Mouse (Mus musculus): ENCODE data around the gene B3galt4. TPM values are rescaled to one million over a fixed set of nuclear protein-coding genes. Genes with fewer than 3 reads are reported as not detected.

Gene B3galt4
- polyA plus RNA-seq, 1 experiment from 2014 or later: 15.1 TPM

DNA sequence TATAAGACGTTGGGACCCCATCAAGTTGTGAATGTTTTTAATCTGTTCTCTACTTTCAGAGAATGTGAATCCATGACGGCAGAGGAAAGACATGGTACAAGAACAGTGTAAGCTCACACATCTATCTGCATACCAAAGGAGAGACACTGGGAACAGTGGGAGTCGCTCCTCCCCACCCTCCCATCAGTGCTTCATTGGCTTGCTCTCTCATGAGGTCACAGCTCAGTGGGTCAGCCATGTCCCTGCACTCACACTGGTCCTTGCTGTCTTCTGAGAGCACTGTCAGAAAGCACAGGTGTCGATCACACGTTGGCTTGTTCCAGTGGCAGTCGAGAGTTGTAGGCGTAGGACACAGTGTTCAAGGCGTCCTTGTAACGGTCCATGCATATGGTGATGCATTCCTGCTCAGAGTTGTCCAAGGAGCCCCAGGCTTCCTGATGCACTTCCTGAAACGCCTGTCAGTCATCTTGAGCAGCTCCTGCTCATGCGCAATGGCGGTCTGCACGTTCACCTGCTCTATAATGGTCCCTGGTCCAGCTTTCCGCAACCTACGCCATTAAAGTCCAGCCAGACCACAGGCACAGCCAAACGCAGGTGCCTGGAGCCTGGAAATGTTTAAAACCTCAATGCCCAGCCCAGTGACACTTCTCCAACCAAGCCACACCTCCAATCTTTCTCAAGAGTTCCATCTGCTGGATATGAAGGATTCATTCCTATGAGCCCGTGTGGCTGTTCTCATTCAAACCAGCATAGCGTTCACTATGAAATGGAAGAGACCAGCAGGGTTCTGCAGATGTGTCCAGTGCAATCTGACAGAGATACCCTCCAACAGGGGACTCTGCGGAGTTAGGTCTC, 29.1 kb upstream of the B3galt4 start:
- H3K36me3 ChIP-seq (replicated peaks): no peaks in the 10 kb centered on the region
- H3K27ac ChIP-seq: peak overlapping the region; percentile 91
- peak overlapping the region; percentile 8; the same call in 1 of the 2 replicates for H3K4me3 ChIP-seq
- 77% methylated on average over 19 of the region's 19 CpGs for WGBS
- H3K9ac ChIP-seq: no peak overlapping the region
- H3K4me2 ChIP-seq: peak overlapping the region; percentile 60
- ATAC-seq (replicated peaks): peak; percentile 37
- H3K27me3 ChIP-seq (replicated peaks): peaks cover 47% of the 10 kb centered on the region
- H3K9me3 ChIP-seq: no peaks in the 10 kb centered on the region
- H3K4me1 ChIP-seq: peaks cover 25% of the 10 kb centered on the region

DNA sequence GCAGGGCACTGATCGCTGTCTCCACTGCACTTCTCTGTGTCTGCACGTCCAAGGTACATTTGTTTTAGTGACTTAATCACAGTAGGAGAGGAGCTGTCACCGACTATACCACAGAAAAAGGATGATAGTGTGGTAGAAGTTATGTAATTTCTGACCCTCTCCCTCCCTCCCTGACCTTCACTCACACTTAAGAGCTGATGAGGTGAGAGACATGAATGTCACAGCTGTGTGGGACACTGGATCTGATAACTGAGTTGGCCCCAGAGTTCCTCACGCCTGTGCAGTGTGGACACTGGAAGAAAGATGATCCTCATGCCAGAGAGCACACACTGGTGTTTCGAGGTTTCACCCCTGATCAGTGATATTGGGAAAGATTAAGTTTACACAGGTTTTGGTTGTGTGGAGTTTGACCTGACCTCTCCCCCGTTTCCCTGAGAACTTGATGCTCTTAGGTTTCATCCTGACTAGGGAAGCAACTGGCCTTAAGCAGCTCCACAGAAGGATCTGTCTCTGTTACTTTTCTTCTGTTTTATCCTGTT, 28.3 kb upstream of the B3galt4 start:
- Histone ChIP-seq H3K9me3 (no peaks in the 10 kb centered on the region), H3K9ac (no peak overlapping the region), H3K36me3 (replicated peaks) (no peaks in the 10 kb centered on the region), H3K27ac (no peak overlapping the region), H3K4me3 (no peak overlapping the region), H3K4me2 (no peak overlapping the region), H3K4me1 (peaks cover 25% of the 10 kb centered on the region), H3K27me3 (replicated peaks) (peaks cover 47% of the 10 kb centered on the region)
- WGBS: 76% methylated on average over 6 of the region's 6 CpGs
- ATAC-seq (replicated peaks): no peak

DNA sequence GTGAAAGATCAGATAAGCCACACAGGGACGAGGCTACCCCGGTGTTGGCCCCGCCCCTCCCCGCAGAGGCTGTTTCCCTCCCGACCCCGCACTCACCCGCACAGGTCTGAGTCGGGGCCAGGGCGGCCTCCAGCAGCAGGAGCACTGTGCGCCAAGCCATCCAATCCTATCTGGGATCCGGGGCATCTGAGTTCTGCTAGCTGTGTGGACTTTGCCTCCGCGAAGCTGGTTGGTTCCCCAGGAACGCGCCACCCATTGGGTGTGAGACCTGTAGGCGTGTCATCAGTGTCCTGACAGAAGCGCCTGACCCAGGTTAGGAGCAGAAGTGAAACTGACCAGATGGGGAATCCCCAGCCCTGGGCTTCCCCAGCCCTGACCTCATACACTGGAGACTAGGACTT, 27.3 kb upstream of the B3galt4 start:
- peak overlapping the region; percentile 35 for H3K4me3 ChIP-seq
- peak overlapping the region; percentile 56 for H3K4me2 ChIP-seq
- under 1% methylated on average over 17 of the region's 17 CpGs for WGBS
- peaks cover 25% of the 10 kb centered on the region for H3K4me1 ChIP-seq
- no peaks in the 10 kb centered on the region for H3K36me3 ChIP-seq (replicated peaks)
- ATAC-seq (replicated peaks): no peak
- peaks cover 47% of the 10 kb centered on the region for H3K27me3 ChIP-seq (replicated peaks)
- H3K27ac ChIP-seq: no peak overlapping the region
- no peaks in the 10 kb centered on the region for H3K9me3 ChIP-seq
- H3K9ac ChIP-seq: peak overlapping the region; percentile 31; the same call in 1 of the 2 replicates

DNA sequence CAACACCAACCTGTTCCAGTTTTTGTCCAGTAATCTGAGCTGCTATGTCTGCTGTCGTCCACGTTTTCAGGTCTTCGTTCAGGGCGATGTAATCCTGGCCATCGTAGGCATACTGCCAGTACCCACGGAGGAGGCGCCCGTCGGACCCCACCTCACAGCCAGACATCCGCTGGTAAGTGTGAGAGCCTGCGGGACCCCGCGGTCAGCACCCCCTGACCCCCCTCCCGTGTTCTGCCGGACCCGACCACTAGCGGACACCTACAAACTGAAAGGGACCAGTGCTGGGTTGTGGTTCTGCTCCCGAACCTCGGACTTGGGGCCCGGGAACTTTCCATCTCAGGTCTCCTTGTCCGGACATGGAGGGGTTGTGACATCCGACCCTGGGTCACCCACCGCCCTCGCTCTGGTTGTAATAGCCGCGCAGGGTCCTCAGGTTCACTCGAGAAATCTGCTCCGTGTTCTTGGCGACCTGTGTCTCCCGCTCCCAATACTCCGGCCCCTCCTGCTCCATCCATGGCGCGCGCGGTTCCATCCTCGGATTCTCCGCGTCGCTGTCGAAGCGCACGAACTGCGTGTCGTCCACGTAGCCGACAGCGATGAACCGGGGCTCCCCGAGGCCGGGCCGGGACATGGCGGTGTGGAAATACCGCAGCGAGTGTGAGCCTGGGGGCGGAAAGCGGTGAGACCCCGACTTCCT, 26.7 kb upstream of the B3galt4 start:
- no peak for ATAC-seq (replicated peaks)
- 2% methylated on average over 57 of the region's 57 CpGs for WGBS

DNA sequence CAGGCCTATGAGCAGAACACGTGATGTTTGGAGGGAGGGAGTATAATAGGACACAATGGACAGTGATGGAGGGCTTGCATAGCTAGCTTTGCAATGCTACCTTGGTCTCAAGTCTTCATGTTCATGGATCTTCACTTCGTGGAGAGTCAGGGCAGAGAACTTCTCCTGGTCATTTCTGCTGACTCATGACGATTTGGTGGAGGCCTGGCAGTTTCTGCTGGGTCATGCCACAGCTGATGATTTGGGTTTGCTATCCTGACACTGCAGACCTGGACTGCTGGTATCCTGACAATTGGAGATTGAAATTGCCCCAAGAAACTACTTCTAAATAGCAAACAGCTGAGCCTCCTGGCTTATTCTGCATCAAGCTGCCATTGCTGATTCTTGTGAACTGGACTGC, 22.3 kb upstream of the B3galt4 start:
- Histone ChIP-seq H3K4me1 (peaks cover 8% of the 10 kb centered on the region; the same call in 1 of the 2 replicates), H3K4me2 (no peak overlapping the region), H3K9ac (no peak overlapping the region), H3K27me3 (replicated peaks) (peaks cover 28% of the 10 kb centered on the region), H3K36me3 (replicated peaks) (no peaks in the 10 kb centered on the region), H3K4me3 (no peak overlapping the region), H3K27ac (no peak overlapping the region), H3K9me3 (no peaks in the 10 kb centered on the region)
- no peak for ATAC-seq (replicated peaks)
- WGBS: 62% methylated on average over 3 of the region's 3 CpGs

More for the DNA sequence above, 26.7 kb upstream of the B3galt4 start:
- no peaks in the 10 kb centered on the region for H3K36me3 ChIP-seq (replicated peaks)
- H3K27ac ChIP-seq: no peak overlapping the region
- peaks cover 25% of the 10 kb centered on the region for H3K4me1 ChIP-seq
- peak overlapping the region; percentile 35 for H3K4me3 ChIP-seq
- H3K27me3 ChIP-seq (replicated peaks): peaks cover 47% of the 10 kb centered on the region
- peak overlapping the region; percentile 56 for H3K4me2 ChIP-seq
- peak overlapping the region; percentile 31 for H3K9ac ChIP-seq
- H3K9me3 ChIP-seq: no peaks in the 10 kb centered on the region

DNA sequence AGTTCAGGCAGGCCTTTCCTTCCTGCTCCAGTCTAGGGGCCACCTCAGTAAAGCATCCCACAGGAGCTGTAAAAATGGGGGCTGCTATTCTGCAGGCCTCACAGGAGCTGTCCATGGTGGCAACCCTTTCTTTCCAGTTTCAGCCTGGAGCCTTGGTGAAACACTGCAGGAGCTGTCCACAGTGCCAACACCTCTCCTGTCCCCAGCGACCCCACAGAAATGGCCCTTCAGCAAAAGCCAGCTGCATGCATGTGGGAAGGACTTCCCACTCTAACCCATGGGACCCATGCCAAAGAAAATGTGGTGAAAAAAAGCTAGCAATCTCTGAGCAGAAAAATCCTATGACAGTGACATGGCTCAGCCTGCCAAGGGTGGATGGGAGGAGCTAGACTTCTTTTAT, 21.4 kb upstream of the B3galt4 start:
- 23% methylated on average over 1 of the region's 1 CpGs for WGBS
- ATAC-seq (replicated peaks): no peak
- Histone ChIP-seq H3K9ac (no peak overlapping the region), H3K36me3 (replicated peaks) (no peaks in the 10 kb centered on the region), H3K27me3 (replicated peaks) (peaks cover 19% of the 10 kb centered on the region), H3K4me2 (no peak overlapping the region), H3K4me3 (no peak overlapping the region), H3K9me3 (no peaks in the 10 kb centered on the region), H3K4me1 (no peaks in the 10 kb centered on the region), H3K27ac (no peak overlapping the region)

DNA sequence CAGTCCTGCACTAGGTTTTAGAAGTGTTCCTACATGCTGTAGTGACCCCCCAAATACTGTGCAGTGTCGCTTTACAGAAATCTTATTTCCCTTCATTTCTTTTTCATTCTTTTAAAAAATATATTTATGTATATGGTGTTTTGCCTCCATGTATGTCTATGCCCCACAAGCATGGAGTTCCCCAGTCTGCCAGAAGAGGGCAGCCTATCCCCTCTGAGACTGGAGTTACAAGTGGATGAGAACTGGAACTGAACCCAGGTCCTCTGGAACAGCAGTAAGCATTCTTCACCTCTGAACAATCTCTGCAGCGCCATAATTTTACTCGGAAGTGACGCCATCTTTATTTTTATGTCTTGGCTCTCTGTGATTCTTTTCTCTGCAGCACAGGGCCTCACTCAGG, 18.1 kb upstream of the B3galt4 start:
- no peak overlapping the region for H3K4me2 ChIP-seq
- WGBS: 73% methylated on average over 4 of the region's 4 CpGs

DNA sequence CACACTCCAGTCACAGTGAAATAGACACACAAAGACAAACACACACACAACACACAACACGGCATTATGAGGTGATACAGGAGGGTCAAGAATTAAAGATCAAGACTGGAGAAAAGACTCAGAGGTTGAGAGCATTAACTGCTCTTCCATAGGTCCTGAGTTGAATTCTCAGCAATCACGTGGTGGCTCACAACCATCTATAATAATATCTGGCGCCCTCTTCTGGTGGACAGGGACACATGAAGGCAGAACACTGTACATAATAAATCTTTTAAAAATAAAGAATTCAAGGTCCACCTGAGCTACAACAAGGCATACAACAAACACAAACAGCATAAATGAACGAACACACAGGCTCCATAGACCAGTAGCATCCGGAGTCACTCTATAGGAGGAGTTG, 17.6 kb upstream of the B3galt4 start:
- WGBS: 30% methylated on average over 5 of the region's 5 CpGs

More for the DNA sequence above, 18.1 kb upstream of the B3galt4 start:
- Histone ChIP-seq H3K27me3 (replicated peaks) (no peaks in the 10 kb centered on the region), H3K36me3 (replicated peaks) (0 out of 2 replicates have a peak, but pooled peaks cover 9% of the 10 kb centered on the region), H3K4me3 (no peak overlapping the region), H3K9ac (no peak overlapping the region), H3K4me1 (no peaks in the 10 kb centered on the region), H3K9me3 (no peaks in the 10 kb centered on the region), H3K27ac (no peak overlapping the region)
- no peak for ATAC-seq (replicated peaks)

DNA sequence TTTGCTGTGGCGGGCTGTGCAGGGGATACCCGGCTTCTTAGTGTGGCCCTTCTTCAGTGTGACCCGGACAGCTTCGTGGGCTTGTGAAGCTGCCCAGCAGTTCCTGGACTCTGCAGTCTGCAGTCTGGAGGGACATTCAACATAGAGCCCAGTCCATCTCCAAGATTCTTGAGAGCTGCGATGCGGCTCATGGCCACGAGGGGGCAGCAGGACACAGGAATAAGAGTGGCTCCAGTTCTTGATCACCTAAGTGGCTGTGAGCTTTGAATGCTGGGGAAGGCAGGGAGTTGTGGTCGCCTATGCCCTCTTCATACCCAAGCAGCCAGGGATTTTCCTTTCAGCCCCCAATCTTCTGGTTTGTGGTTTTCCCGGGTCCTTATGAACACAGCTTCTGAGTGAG, 17.2 kb upstream of the B3galt4 start:
- no peak overlapping the region for H3K4me3 ChIP-seq
- no peaks in the 10 kb centered on the region for H3K27me3 ChIP-seq (replicated peaks)
- no peak overlapping the region for H3K9ac ChIP-seq
- H3K27ac ChIP-seq: no peak overlapping the region
- WGBS: 4% methylated on average over 9 of the region's 9 CpGs
- H3K9me3 ChIP-seq: no peaks in the 10 kb centered on the region
- ATAC-seq (replicated peaks): peak; percentile 76
- H3K4me1 ChIP-seq: no peaks in the 10 kb centered on the region
- 0 out of 2 replicates have a peak, but pooled peaks cover 9% of the 10 kb centered on the region for H3K36me3 ChIP-seq (replicated peaks)
- H3K4me2 ChIP-seq: no peak overlapping the region

More for the DNA sequence above, 17.6 kb upstream of the B3galt4 start:
- Histone ChIP-seq H3K4me3 (no peak overlapping the region), H3K36me3 (replicated peaks) (0 out of 2 replicates have a peak, but pooled peaks cover 9% of the 10 kb centered on the region), H3K27ac (no peak overlapping the region), H3K4me2 (no peak overlapping the region), H3K9ac (no peak overlapping the region), H3K27me3 (replicated peaks) (no peaks in the 10 kb centered on the region), H3K4me1 (no peaks in the 10 kb centered on the region), H3K9me3 (no peaks in the 10 kb centered on the region)
- ATAC-seq (replicated peaks): peak; percentile 66

DNA sequence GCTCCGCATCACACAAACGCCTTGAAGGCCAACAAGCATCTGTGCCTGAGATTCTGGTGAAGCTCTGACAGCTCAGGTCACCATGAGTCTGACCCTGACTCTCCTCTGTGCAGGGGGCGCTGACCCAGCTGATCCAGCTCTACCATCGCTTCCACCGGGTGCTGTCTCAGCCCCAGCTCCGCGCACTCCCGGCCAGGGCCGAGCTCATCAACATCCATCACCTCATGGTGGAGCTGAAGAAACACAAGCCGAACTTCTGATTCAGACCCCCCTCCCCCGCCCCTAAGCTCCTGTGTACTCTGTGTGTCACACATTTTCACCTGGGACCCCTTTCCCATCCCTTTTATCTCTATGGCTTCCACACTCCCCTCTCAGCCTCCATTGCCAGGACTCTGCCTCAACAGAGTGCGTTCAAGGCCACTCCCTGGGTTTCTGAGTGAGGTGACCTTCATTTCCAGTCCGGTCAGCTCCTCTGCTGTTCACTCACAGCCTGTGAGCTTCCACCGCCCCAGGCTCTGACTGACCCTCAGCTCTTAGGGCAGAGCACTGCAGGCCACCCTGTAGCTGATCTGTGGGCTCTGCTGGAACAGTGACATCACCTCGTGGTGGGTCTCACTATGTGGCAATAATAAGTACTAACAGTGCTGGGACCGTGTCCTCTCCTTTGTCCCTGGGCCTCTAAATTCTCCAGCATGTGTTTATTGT, 14.7 kb upstream of the B3galt4 start:
- Histone ChIP-seq H3K4me3 (no peak overlapping the region), H3K36me3 (replicated peaks) (peaks cover 21% of the 10 kb centered on the region; the same call in 1 of the 2 replicates), H3K4me2 (no peak overlapping the region), H3K9me3 (no peaks in the 10 kb centered on the region), H3K27ac (no peak overlapping the region), H3K9ac (no peak overlapping the region), H3K4me1 (no peaks in the 10 kb centered on the region), H3K27me3 (replicated peaks) (no peaks in the 10 kb centered on the region)
- 87% methylated on average over 16 of the region's 16 CpGs for WGBS
- ATAC-seq (replicated peaks): no peak

DNA sequence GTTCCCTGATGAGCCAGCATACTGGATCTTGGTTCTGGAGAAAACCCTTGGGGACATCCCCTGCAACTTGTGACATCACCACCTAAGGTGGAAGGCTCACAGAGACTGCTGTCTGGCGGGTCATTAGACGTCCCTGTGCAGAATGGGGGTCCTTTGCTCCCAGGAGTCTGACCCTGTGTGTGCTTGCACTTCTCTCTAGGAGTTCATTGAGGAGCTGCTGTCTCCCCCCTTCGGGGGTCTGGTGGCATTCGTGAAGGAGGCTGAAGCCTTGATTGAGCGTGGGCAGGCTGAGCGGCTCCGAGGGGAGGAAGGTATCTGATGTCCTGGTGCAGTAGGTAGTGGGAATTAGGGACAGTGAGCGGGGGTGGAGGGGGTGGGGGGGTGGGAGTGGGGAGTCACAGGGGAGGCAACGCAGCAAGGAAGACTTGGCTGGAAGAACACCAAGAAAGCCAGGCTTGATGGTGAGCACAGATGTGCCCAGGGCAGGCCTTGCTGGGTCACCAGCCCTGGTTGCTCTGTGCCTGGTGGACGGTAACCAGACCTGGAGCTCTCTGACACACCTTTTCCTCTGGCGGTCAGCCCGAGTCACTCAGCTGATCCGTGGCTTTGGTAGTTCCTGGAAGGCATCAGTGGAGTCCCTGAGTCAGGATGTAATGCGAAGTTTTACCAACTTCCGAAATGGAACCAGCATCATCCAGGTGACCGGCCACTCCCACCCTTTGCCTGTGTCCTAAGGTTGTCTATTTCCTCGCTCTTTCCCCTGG, 14.0 kb upstream of the B3galt4 start:
- 91% methylated on average over 17 of the region's 17 CpGs for whole genome bisulfite sequencing
- no peak for ATAC-seq (replicated peaks)
- no peak overlapping the region for H3K9ac ChIP-seq
- no peak overlapping the region for H3K4me3 ChIP-seq
- no peak overlapping the region for H3K27ac ChIP-seq
- H3K4me2 ChIP-seq: no peak overlapping the region
- H3K9me3 ChIP-seq: no peaks in the 10 kb centered on the region
- H3K27me3 ChIP-seq (replicated peaks): no peaks in the 10 kb centered on the region
- peaks cover 26% of the 10 kb centered on the region; the same call in 1 of the 2 replicates for H3K36me3 ChIP-seq (replicated peaks)
- no peaks in the 10 kb centered on the region for H3K4me1 ChIP-seq

Measured in midbrain, embryonic 15.5 days (tissue).